Mouse (Mus musculus): ENCODE results near the gene Pde11a.
A peak's percentile ranks its signal among the peaks of the same experiment; 100 is the strongest.
"Not testable (repeated sequence)": the region's sequence is repeated elsewhere in the genome, so short reads cannot be mapped to it uniquely, and the experiment has no call there.

The Pde11a gene

DNA sequence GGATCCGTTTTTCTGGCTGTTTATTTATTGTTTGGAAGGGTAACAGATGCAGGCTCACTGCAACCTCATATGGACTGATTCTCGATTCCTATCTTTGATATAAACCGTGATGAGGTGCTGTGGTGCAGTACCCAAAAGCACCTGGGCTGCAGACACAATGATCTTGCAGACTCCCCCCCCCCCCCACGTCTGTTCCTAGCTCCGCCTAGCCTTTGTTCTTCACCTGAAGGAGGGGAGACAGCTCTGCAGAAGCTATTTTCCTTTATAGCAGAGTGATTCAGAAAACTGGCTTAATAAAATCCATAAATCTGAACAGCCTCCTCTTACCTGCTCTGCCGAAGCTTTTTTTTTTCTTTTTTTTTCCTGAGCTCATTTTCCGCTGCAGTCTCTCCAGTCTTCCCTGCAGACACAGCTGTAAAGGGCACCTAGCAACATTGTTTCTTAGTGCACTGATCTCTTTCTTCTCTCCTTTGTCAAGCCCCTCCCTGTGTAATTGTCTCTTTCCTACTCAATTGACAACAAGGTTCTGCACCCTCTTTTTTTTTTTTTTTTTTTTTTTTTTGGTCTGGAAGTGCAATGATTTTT is 349.7 kb downstream of the Pde11a start:
- no peak for DNase-seq

DNA sequence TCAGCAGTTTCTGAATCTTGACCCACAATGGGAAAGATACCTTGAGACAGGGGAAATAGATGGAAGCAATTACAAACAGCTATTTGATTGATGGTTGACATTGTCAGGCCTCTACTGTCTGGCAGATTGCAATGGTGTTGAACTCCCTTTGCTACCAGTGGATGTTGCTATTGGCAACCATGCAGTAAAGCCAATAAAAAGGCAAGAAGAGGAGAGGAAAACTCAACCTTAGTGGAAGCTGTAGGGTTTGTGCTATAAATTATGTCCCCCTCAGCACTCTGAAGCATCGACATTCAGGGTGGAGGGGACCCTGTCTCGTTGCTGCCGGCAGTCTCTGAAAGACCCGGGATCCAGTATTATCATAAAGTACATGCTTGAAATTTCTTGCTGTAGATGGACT is 350.2 kb downstream of the Pde11a start:
- no peak for DNase-seq

DNA sequence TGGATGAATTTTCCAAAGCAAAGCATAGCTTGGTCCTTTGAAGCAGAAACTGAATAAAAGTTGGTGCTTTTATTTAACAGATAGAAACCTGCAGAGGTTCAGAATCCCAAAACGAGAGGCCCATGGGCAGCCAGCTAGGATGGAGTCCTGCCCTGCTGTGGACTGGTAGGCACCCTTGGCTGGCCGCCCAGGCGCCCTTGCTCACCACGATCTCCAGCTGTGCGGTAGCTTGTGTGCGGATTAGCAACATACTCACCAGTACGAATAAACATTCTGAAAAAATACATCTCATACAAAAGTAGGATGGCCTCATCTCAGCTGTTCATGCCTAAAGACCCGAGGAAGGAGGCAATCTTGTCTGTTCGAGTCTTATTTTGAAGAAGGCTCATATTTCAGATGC is 350.8 kb downstream of the Pde11a start:
- no peak for DNase-seq

DNA sequence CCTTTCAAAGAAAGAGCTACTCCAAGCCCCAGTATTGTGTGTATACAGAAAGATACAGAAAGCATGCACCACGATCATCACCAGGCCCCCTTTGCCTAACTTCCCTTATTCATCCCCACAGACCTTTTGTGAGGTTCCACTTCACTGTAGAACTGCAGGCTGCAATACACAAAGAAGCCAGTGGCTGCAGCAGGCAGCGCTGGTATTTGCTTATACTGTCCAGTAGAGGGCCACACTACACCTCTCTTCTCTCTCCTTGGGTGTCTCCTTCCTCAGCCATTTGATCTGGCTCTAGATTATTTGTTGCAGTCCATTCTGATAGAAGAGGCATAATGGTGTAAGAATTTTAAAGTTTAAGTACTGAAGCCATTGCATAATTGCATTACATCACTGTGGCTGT is 353.4 kb downstream of the Pde11a start:
- peak; percentile 30 to 52 for DNase-seq

DNA sequence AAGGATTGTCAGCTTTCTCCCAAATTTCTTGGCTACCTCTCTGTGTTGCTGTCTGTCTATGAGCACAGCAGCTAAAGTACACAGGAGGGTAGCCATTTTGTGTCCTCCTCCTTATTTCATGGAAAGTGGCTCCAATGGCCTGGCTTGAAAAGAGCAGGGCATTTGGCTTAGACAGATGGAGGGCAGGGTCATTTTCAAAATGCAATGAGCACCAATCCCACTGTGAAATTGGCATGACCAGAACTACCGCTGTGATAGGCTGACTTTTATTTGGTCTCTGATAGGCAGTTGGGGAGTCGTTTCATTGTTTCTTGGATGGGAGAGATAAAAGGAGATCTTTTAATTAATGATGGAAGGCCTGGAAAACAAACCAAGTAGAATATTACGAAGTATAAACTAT is 354.7 kb downstream of the Pde11a start:
- no peak for DNase-seq

DNA sequence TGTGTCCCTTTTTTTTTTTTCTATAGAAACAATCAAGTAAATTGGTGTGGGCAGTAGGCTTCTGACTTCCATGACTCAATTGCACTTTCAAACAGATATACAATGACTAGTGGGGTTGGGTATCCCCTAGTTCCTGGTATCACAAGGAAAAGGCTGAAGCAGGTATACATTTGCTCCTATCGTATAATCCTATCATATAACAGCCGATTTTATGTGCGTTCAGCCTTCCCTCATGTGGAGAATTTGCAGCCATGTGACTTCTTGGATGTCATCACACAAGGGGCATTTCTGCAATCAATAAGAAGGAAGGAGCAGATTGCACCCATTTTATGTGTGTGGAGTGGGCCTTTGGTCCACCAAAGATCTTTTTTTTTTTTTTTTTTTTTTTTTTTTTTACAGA is 355.5 kb downstream of the Pde11a start:
- DNase-seq: no peak

DNA sequence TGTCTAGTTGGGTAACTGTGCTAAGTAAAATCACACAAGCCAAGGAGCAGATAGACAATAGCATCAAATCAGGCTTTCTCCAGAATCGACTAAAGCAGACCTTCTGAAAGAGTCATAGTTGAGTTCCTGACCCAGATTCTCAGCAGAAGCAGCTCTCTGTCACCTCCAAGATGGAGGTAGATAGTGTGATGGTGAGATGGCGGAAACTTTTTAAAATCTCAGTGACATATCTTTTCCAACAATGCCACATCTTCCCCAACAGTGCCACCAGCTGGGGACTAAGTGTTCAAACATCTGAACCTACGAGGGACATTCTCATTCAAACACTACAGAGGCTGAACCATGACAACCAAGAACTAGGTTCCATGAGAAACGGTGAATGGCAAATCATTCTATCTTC is 355.9 kb downstream of the Pde11a start:
- DNase-seq: no peak

DNA sequence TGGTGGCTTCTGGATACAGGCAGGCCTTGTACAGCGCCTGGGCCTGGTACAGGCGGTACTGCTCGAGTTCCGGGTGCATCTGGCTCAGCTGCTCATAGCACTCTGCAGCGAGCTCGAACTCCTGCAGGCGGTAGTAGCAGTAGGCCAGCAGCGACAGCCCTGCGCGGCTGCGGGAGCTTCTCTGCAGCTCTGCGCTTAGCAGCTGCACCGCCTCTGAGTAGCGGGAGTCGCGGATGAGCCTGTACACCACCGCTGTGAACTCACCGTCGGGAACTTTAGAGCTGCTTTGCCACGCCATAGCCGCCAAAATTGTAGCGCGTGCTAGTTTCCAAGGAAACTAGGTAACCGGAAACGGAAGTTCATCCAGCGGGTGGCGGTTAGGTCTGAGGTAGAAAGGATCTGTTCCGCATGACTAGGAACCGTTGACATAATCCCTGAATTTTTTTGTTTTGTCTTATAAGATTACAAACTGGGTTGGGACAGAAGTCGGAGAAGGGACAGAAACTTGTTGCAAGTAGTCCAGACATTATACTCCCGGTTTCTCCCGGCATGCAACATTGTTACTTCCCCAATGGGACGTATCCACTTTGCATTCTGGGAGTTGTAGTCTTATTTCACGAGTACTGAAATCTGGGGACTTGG is 357.0 kb downstream of the Pde11a start, which contains the start of gene Ttc30a1:
Gene Ttc30a1 (minus strand): TSS at position 528 of the 642 bp plus-strand sequence.
- DNase-seq: peak; percentile 73 to 74

DNA sequence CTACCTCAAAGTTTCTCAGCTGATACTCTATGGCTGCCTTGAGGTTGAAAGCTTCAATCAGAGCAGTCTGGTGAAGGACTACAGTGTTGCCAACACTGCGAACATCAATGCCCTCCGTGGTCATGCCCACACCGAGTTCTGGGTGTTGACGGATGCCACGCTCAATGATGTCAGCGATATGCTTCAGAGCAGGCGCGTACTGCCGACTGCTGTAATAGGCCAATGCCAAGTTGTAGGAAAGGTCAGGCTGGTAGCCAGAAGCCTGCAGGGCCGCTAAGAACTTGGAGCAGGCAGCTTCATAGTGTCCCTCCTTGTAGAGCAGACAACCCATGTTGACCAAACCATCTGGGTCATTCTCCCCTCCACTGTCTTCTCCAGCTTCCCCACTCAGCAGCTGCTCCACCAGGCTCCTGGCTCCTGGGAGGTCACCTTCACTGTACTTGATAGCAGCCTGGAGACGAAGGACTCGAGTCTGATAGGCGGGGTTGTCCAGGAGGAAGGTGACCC is 357.6 kb downstream of the Pde11a start:
- not testable (repeated sequence) for DNase-seq

DNA sequence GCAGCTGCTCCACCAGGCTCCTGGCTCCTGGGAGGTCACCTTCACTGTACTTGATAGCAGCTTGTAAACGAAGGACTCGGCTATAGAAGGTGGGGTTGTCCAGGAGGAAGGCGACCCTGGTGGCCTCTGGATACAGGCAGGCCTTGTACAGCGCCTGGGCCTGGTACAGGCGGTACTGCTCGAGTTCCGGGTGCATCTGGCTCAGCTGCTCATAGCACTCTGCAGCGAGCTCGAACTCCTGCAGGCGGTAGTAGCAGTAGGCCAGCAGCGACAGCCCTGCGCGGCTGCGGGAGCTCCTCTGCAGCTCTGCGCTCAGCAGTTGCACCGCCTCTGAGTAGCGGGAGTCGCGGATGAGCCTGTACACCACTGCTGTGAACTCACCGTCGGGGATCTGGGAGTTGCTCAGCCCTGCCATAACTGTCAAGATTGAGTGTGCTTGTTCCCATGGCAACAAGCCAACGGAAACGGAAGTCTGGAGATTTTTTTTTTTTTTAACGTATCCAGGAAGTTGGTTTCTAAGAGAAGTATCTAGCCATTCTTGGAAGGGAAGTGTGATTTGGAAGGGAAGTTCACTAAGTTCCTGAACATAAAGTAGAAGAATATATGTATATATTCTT is 360.7 kb downstream of the Pde11a start, which contains the start of gene Ttc30a2:
Gene Ttc30a2 (minus strand): TSS at position 419 of the 617 bp plus-strand sequence.
- DNase-seq: peak in 1 of 2 experiments; percentile 52

DNA sequence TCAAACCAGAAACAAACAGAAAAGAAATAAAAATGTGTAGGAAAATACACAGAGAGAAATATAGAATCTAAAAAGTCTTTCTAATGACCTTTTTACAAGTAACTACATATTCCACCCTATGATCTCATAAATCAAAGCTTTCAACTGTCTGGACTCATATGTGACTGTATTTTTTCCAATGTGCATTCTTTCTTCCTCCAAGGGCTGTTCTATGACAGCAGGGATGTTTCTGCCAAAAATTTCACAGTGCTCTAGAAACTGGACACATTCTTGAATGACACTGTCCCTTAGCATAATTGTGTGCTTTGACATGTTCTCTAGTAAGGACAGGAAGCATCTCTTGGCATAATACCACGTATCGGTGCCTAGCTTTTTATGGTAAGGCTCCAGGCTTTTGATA is 362.5 kb downstream of the Pde11a start:
- not testable (repeated sequence) for DNase-seq

DNA sequence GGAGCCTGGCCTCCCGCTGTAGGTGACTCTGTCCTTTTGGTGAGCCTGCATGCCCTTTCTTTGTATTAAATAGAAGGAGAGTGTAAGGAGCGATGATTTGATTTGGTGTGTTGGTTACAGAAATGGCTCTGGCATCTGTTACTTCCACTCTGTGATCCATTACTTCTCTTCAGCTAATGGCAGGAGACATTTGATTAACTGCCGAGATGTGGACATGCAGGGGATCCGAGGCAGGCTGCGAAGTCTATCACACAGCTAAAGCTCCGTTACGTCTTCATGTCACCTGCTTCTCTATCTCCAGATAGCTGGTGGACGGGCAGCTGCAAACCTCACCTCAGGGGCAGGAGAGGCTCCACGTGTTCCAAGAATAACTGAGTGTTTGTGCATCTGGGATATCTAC is 364.4 kb downstream of the Pde11a start:
- DNase-seq: no peak

DNA sequence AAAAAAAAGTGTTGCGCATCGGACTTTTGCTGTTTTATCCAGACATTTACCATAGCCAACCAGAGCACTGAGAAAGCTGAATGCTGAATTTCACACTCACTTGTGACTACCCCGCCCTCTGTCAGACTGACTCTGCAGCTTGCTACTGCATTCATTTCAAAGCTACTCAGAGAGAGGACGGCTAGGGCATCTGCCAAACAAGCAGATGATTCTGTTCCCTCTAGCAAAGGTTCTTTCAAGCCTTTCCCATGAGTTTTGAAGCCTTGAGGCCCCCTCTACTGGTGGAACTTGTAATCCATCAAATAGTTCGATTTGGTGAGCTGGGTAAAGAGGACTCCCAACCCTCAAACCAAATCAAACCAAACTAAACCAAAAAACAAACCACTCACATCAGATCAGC is 373.6 kb downstream of the Pde11a start:
- peak; percentile 24 to 70 for DNase-seq

DNA sequence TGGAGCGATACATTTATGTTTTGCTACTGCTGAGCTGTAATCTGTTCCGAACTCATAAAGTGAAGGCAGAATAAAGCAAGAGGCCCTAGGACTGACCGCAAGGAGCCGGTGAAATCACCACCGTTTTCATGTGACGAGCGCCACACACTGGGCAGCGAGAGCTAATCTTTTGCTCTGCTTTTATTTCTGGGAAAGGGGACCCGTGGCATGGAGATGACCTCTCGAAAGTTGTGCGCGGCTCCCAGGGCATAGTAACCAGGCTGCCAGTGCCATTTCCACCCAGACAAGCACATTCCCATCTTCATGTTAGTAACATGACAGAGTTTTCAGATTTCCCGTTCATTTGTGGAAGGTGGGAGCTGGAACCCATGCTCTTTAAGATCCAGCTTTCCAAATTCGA is 374.1 kb downstream of the Pde11a start:
- peak; percentile 62 to 73 for DNase-seq

DNA sequence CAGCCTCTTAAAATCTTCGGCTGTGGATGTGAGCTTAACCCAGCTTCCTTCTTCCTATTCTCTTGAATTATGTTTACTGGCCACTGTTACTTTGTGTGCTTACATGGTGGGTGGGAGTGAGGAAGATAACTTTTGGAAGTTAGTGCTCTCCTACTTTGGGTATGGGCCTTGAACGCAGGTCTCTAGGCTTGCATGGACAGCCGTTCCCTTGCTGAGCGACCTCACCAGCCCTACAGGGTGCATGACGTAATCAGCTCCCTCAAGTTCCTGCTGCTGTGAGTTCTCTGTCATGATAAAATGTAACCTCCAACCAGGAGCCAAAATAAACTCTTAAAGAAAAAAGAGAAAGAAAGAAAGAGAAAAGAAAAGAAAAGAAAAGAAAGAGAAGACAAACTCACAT is 374.5 kb downstream of the Pde11a start:
- no peak for DNase-seq

DNA sequence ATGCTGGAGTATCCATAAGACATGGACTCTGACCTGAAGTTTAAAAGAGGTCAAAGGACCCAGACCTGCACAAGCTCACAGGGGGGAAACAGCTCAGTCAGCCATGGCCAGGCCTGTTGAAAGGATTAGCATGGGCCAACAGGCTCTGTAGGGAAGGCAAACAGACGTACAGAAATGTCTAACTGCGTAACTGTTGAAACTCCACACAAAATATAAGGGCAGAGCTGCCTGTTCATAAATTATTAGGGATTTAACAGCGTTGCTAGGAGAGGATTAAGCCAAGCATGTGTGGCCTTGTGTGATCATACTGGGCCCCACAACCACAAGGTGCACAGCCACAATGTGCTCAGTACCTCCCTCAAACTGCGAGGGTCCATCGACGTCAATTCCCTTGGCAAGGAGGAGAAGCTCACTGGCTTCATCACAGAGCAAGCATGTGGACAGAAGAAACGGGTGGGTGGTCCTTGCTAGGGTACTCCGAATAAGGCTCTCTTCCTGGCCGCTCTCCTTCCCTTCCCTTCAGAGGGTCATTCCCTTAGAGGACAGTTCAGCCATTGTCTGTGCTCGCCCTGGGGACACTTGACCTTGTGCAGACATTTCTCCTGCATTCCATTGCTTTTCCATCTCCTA is 375.2 kb downstream of the Pde11a start:
- DNase-seq: no peak

DNA sequence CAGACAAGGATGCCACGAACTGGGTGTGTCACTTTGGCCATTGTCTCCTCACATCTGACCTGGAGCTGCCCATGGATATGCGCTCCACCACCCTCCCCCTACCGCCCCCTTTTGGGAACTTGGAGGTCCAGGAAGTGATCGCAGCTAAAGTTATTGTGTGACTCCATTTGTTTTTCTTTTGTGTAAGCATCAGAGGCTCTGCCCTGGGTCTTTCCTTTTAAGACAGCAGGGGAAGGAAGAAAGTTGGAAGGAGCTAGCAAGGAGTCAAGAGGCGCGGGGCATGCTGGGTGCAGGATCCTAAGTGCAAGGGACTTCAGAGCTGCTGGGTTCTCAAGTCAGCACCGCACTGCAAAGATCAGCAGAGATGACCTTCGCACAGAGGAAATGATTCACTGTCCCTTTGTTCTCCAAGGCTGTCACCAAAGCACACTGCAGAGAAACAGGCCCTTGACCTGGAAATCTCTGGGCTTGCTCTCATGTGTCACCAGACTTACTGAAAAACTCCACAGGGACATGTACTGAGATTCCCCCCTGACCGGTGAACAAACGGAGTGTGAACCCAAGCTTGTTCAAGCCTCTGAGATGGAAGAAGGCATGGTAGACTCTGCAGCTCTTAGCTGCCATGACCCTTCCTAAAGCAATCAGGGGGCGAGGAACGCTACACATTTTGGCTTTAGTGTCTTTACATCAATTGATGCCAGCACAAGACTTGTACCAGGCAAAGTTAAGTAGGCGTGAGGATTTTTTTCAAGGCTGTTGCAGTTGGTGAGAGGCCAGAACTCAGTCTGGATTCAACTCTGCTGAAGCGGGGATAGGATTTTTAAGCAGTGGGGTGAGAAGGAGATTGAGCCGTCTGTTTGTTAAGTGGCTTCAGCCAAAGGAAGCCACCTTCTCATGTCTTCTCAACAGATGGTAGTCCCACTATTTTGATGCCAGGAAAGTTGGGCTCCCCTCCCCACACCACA is 377.9 kb downstream of the Pde11a start:
- peak in 1 of 2 experiments; percentile 48 for DNase-seq

DNA sequence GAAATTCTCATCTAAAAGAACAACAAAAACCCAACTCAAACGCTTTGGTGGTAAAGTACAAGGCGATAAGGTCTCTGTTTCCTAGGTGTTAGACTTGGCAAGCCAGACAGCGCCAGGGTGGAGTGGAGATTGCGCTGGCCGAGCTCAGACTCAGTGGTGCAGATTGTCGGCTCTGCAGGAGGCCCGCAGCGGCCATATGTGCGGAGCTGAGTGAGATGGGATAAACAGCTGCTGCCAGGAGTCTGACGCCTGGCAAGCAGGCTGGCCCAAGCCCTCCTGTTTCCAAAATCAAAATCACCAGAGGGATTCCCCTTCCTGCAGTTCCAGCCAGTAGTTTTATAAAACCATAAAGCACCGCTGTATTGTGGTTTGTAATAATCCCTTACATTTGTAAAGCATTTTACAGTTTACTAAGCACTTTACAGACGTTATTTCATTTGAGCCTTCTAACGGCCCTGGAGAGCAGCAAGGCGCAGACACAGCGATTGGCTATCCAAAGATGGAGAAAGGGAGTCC is 378.7 kb downstream of the Pde11a start:
- DNase-seq: no peak

DNA sequence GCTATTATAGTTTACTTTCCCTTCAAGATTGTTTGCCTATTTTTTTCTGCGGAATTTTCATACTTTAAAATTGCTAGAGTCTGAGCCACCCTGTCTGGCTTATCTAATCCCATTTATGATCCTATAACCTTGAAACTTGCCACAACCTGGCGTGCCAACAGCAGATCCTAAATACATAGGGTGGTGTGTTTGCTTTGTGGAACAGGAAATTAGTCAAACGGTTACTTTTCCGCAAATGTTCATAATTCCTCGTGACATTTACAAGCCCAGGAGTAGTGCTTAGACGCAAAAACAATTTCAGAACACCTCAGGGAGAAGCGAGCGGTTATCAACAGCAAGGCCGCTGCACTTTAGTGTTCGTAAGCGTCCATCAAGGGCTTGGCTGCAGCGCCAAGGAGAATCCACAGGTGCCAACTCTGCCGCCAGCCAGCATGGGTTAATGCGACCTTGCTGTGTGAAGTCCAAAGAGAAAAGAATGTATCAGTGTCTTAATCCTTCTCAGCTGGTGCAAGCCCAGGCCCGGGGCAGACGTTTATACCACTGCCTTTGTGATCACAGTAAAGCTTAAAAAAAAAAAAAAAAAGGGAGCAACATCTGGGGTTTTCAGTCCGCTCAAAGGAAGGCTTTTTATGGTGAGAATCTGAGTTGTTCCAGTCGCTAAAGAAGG is 379.3 kb downstream of the Pde11a start:
- no peak for DNase-seq

DNA sequence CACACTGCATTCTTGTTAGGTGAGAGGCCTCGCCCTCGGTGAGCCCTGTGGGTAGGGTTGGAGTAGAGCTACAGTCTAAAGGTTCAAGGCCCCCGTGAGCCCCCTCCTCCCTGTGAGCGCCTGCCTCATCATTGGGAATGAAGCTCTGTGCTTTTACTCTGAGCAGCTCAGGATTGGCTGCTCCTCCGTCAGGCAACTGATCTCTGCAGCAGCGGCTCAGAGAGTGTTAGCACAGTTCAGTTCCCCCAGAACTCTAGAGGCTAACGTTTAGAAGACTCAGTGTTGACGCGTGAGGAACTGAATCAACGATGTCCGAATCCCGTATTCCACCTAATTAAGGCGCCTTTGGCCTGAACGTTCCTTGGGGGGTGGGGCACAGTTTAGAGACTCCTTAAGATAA is 382.9 kb downstream of the Pde11a start:
- DNase-seq: no peak

DNA sequence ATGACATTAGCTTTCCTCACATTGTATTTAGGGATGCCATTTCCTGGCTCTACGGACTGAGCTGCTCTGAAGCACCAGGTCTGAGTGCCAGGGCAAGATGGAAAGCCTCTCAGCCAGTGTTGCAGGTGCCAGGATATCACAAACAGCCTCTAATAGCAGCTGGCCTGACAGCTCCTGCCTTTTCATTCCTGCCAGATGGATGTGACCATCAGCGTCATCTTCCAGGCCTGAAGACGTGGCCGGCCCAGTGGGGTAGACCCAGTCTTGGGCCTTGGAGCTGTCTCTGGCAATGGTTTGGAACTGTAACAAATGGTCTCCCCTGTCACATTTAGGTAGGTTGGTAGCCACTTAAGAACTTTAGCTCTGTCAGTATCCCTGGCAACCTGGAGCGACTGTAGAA is 385.3 kb downstream of the Pde11a start:
- DNase-seq: no peak

DNA sequence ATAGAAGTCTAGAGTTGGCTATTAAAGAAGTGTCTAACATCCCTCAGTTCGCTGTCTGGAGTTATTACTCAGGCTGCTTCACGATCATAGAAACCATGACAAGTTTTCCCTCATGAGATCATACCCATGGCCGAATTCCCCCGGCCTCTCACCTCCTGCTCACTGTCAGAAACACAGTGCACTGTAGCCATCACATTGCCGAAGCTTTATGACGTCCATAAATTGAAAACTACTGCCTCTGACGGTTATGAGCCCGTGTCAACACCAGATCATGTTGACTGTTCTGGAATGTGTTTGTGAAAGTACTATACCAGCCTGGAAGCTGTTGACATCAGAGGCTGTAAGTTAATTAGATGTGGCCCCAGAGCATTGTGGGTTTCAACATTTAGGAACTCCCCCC is 387.9 kb downstream of the Pde11a start:
- no peak for DNase-seq
